Mouse (Mus musculus) heart, embryonic 10.5 days (tissue): Measurements from ENCODE around the gene Ctu2. TPM values are rescaled to one million over a fixed set of nuclear protein-coding genes. Genes with fewer than 3 reads are reported as not detected.

Source experiments
- DNase-seq: peaks from one replicate; pipeline ENCODE4 v3.0.0-alpha.2; 2017; ENCODE audit warnings: low spot score
- H3K27ac ChIP-seq: fragments of 300-500 bp; sonication (generic); 2 replicates; pipeline ENCODE4 v1.5.1; 2016; ENCODE audit warnings: mild to moderate bottlenecking
- H3K27me3 ChIP-seq: fragments of 300-500 bp; sonication (generic); 2 replicates; pipeline ENCODE4 v1.6.1; 2016; ENCODE audit warnings: mild to moderate bottlenecking; ENCODE audit not compliant: poor library complexity, insufficient read depth, severe bottlenecking
- H3K36me3 ChIP-seq: fragments of 300-500 bp; sonication (generic); 2 replicates; pipeline ENCODE4 v1.6.1; 2016; ENCODE audit warnings: mild to moderate bottlenecking, moderate library complexity
- H3K4me1 ChIP-seq: fragments of 300-500 bp; sonication (generic); 2 replicates; pipeline ENCODE4 v1.6.1; 2016; ENCODE audit warnings: mild to moderate bottlenecking
- H3K4me3 ChIP-seq: fragments of 300-500 bp; sonication (generic); 2 replicates; pipeline ENCODE4 v1.5.1; 2016; ENCODE audit warnings: mild to moderate bottlenecking, moderate library complexity
- H3K9me3 ChIP-seq: fragments of 300-500 bp; sonication (generic); 2 replicates; pipeline ENCODE4 v1.6.1; 2016; ENCODE audit warnings: mild to moderate bottlenecking, moderate library complexity
- WGBS: fragments of 180-500 bp; shearing (Covaris S2); methylation state at CpG from one replicate; pipeline ENCODE4 v1.1.7; 2016; 5-methylcytosine and 5-hydroxymethylcytosine counted together
- polyA plus RNA-seq: library from polyadenylated mRNA; unstranded; fragments of >200 nt; fragmentation: Nextera tagmentation; extraction: Ambion mirVana; gene quantifications from 2 replicates; pipeline ENCODE4 v1.2.1, GENCODE M21; 2016

The Ctu2 gene
- polyA plus RNA-seq, 1 experiment from 2014 or later = 45.9 TPM

- no peak for DNase-seq
- Histone ChIP-seq H3K27me3 (peaks cover 66% of the 10 kb centered on the region), H3K27ac (no peak overlapping the region), H3K4me3 (peak overlapping the region; percentile 61; the same call in 1 of the 2 replicates), H3K36me3 (peaks cover 10% of the 10 kb centered on the region; the same call in 1 of the 2 replicates), H3K4me1 (peaks cover 67% of the 10 kb centered on the region), H3K9me3 (no peaks in the 10 kb centered on the region)
- 59% methylated on average over 6 of the region's 6 CpGs for WGBS
Measured at GRCm38 (mm10) chr8:122459218-122459900, 16.6 kb upstream of the Ctu2 start.

- Histone ChIP-seq H3K27ac (peak overlapping the region; percentile 73; the same call in 1 of the 2 replicates), H3K9me3 (no peaks in the 10 kb centered on the region), H3K36me3 (0 out of 2 replicates have a peak, but pooled peaks cover 7% of the 10 kb centered on the region), H3K4me1 (peaks cover 71% of the 10 kb centered on the region), H3K4me3 (peak overlapping the region; percentile 61), H3K27me3 (peaks cover 63% of the 10 kb centered on the region)
- no peak for DNase-seq
- 22% methylated on average over 7 of the region's 7 CpGs for WGBS
Measured at GRCm38 (mm10) chr8:122459990-122460389, 16.0 kb upstream of the Ctu2 start.

GRCm38 (mm10) chr8:122460524-122461472 is 15.1 kb upstream of the Ctu2 start, which contains the start of gene Snai3:
Snai3 (minus strand) TSS chr8:122460733.
- DNase-seq = no peak
- Histone ChIP-seq H3K4me3 (peak within 1 kb of the TSS; percentile 61), H3K27me3 (peaks cover 63% of the 10 kb centered on the region), H3K27ac (peak within 1 kb of the TSS; percentile 73), H3K36me3 (peaks cover 15% of the 10 kb centered on the region; the same call in 1 of the 2 replicates), H3K4me1 (peaks cover 77% of the 10 kb centered on the region), H3K9me3 (no peaks in the 10 kb centered on the region)
- WGBS = 2% methylated on average over 56 of the region's 56 CpGs

- WGBS = 64% methylated on average over 11 of the region's 11 CpGs
- peaks cover 69% of the 10 kb centered on the region for H3K4me1 ChIP-seq
- H3K9me3 ChIP-seq = no peaks in the 10 kb centered on the region
- peak overlapping the region; percentile 32 for H3K27ac ChIP-seq
- no peak overlapping the region for H3K4me3 ChIP-seq
- no peak for DNase-seq
- H3K27me3 ChIP-seq = peaks cover 55% of the 10 kb centered on the region
- peaks cover 16% of the 10 kb centered on the region for H3K36me3 ChIP-seq
Measured at GRCm38 (mm10) chr8:122461473-122462148, 14.3 kb upstream of the Ctu2 start.

- Histone ChIP-seq H3K9me3 (no peaks in the 10 kb centered on the region), H3K4me1 (peaks cover 62% of the 10 kb centered on the region), H3K27ac (0 out of 2 replicates have a peak overlapping the region, but pooled peaks have one; percentile 14), H3K27me3 (peaks cover 47% of the 10 kb centered on the region), H3K36me3 (peaks cover 25% of the 10 kb centered on the region), H3K4me3 (no peak overlapping the region)
- no peak for DNase-seq
- 61% methylated on average over 8 of the region's 8 CpGs for WGBS
Measured at GRCm38 (mm10) chr8:122462510-122462909, 13.4 kb upstream of the Ctu2 start.

- H3K27ac ChIP-seq = peak overlapping the region; percentile 49; the same call in 1 of the 2 replicates
- peaks cover 60% of the 10 kb centered on the region for H3K4me1 ChIP-seq
- WGBS = 48% methylated on average over 12 of the region's 12 CpGs
Measured at GRCm38 (mm10) chr8:122463651-122464640, 12.0 kb upstream of the Ctu2 start.

GRCm38 (mm10) chr8:122464985-122465384 is 11.0 kb upstream of the Ctu2 start:
- Histone ChIP-seq H3K27ac (no peak overlapping the region; the same call in 1 of the 2 replicates), H3K27me3 (peaks cover 28% of the 10 kb centered on the region), H3K9me3 (no peaks in the 10 kb centered on the region), H3K36me3 (peaks cover 45% of the 10 kb centered on the region), H3K4me1 (peaks cover 67% of the 10 kb centered on the region), H3K4me3 (no peak overlapping the region)
- DNase-seq = no peak
- 64% methylated on average over 7 of the region's 7 CpGs for WGBS

More at GRCm38 (mm10) chr8:122463651-122464640, 12.0 kb upstream of the Ctu2 start:
- DNase-seq = no peak
- peaks cover 38% of the 10 kb centered on the region for H3K27me3 ChIP-seq
- H3K4me3 ChIP-seq = no peak overlapping the region
- no peaks in the 10 kb centered on the region for H3K9me3 ChIP-seq
- peaks cover 40% of the 10 kb centered on the region for H3K36me3 ChIP-seq

DNA sequence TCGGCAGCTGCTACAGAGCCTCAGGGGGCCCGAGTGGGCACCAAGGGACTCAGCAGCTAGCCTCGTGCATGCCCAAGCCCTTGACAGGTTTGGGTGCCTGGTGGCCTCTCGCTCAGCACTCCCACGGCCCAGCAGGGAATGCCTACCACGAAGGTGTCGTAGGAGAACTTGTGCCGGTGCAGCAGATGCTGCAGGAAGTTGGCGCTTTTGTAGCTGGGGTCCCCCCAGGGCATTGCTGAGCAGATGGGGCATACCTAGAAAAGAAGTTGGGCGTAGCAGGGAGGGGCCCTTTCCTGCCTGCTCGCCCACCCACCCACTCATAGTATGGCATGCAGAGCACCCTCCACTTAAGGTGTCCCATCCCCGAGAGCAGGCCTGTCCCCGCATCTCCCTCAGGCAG is 8.1 kb upstream of the Ctu2 start:
- H3K36me3 ChIP-seq = peaks cover 61% of the 10 kb centered on the region
- no peak overlapping the region for H3K27ac ChIP-seq
- H3K9me3 ChIP-seq = no peaks in the 10 kb centered on the region
- H3K4me3 ChIP-seq = no peak overlapping the region
- H3K4me1 ChIP-seq = peaks cover 39% of the 10 kb centered on the region
- no peaks in the 10 kb centered on the region for H3K27me3 ChIP-seq
- WGBS = 88% methylated on average over 13 of the region's 13 CpGs
- no peak for DNase-seq

DNA sequence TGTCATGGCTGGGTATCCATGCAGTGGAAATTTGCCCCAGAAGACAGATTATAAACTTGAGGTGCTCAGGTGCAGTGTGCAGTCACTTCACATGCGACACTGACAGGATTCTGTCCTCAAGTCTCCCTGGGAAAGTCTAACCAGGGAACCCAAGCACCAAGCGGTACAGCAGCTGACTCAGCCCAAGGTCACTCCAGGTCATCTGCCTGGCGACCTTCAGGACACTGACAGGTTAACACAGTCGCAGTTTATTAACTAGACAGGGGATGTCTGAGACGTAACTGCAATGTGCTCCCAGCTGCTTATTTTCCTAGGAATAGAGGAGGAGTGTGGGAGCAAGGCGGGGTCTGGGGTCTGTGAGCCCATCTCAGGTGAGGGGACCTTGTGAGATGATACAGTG is 6.5 kb upstream of the Ctu2 start:
- 0 out of 2 replicates have a peak overlapping the region, but pooled peaks have one; percentile 23 for H3K27ac ChIP-seq
- no peak for DNase-seq
- H3K9me3 ChIP-seq = no peaks in the 10 kb centered on the region
- H3K4me3 ChIP-seq = no peak overlapping the region
- no peaks in the 10 kb centered on the region for H3K27me3 ChIP-seq
- H3K4me1 ChIP-seq = peaks cover 29% of the 10 kb centered on the region
- 74% methylated on average over 6 of the region's 6 CpGs for WGBS
- H3K36me3 ChIP-seq = peaks cover 74% of the 10 kb centered on the region

DNA sequence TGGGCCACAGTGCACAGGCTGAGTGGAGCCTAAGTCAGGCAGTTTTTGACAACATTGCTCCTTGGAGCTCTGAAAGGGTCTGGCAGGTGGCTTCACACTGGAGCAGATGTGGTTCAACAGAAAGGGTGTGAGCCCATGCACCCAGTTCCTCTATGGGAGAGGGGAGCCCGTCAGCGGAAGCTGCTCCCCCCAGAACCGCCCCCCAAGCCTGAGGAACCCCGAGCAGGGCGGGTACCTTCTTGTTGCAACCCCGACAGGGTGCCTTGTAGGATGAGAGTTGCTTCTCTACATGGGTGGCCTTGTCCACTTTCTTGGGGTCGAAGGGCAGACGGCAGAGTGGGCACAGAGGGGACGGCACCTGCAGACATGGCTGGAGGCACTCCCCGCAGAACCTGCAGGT is 6.0 kb upstream of the Ctu2 start:
- H3K27me3 ChIP-seq = no peaks in the 10 kb centered on the region
- 0 out of 2 replicates have a peak overlapping the region, but pooled peaks have one; percentile 23 for H3K27ac ChIP-seq
- no peaks in the 10 kb centered on the region for H3K9me3 ChIP-seq
- H3K36me3 ChIP-seq = peaks cover 74% of the 10 kb centered on the region
- H3K4me1 ChIP-seq = peaks cover 29% of the 10 kb centered on the region
- no peak for DNase-seq
- H3K4me3 ChIP-seq = no peak overlapping the region
- 82% methylated on average over 10 of the region's 10 CpGs for WGBS

DNA sequence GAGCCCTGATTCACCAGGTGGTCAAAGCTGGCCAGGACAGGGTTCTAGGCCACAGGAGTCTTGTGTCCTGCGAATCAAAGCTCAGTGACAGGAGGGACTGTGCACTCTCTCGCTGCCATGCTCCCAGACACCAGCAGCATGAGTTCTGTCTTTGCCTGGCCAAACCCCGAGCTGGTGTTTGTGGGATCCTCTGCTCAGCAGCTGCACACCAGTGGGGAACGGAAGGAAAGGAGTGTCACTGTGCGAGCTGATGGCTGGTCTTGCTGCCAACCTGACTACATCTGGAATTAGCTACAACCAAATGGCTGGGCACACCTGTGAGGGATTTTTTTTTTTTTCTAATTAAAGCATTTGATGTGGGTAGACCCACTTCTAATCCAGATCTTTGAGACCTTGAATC is 5.3 kb upstream of the Ctu2 start:
- WGBS = 85% methylated on average over 5 of the region's 5 CpGs
- peaks cover 67% of the 10 kb centered on the region for H3K36me3 ChIP-seq

More for the DNA sequence above, 5.3 kb upstream of the Ctu2 start:
- no peaks in the 10 kb centered on the region for H3K9me3 ChIP-seq
- no peaks in the 10 kb centered on the region for H3K27me3 ChIP-seq
- peaks cover 26% of the 10 kb centered on the region for H3K4me1 ChIP-seq
- no peak overlapping the region for H3K27ac ChIP-seq
- H3K4me3 ChIP-seq = no peak overlapping the region
- no peak for DNase-seq
